Mouse (Mus musculus) activated CD4-positive, CD25-positive, alpha-beta regulatory T cell (primary cell): ENCODE data around the gene Gstp3. TPM values are rescaled to one million over a fixed set of nuclear protein-coding genes. Genes with fewer than 3 reads are reported as not detected.

ENCODE experiments used
- polyA plus RNA-seq, 2 experiments: library from polyadenylated mRNA; unstranded; fragments of 100-300 nt; shearing (Covaris generic); gene quantifications; one replicate each; pipeline ENCODE4 v1.2.1; 2017

Gene Gstp3
- polyA plus RNA-seq, result 100 to 1,000 TPM; 132 to 137 TPM

DNA sequence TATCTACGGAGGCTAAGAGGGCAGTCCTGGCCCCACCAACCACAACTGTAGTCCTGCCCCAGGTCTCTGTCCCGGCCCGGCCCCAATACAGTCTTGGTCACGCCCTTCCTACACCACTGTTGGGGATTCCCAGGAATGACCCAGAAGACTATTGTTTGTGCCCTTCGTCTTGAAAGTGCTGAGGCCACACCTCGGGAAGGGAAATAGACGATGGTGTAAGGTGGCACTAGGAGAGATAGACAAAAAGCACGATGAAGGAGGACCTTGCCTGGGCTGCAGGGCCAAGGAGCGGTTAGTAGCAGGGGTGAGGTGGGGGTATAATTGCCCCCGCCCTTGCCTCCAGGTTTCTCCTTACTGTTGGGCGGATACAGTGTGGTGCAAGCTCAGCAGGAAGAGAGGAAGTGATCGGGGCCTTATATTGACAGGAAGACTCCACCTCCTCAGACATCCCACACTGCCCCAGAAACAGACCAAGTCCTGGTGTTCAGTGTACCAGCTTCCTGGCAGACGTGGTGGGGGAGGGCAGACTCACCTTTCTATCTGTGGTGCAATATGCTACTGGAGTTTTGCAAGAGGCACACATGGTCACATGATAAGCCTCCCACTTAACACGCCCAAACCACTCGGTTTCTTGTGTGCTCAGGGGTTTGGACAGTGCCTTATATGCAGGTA is at the start of gene Gstp3:
Gene Gstp3, minus strand, starts transcription at position 501 of the 672 bp plus-strand sequence.

GRCm38 (mm10) chr19:4099837-4100717 is 40.7 kb upstream of the Gstp3 start, which contains the start of gene Pitpnm1:
Gene Pitpnm1, plus strand, starts transcription at chr19:4099998.

GRCm38 (mm10) chr19:4096642-4097440 is 37.5 kb upstream of the Gstp3 start, which contains the start of gene Cdk2ap2:
Gene Cdk2ap2, plus strand, starts transcription at chr19:4097182.

DNA sequence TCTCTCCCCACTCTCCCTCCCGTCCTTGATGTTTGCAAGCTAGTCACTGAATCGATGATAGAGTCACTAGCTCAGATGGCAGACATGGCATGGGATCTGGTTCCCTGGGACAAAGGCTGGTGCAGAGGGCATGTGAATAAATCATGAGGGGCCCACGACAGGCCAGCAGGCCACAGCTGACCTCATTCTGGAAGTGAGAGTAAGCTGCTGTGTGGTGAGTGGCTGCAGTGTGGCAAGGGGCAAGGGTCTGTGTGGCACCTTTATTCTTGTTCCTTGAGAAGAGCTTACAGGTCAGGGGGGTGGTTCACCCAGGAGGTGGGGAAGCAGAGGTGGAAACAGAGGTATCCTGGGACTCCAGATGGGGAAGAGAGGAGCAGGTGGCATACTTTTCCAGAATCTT is 22.0 kb upstream of the Gstp3 start, which contains the start of gene Cabp2:
Gene Cabp2, plus strand, starts transcription at position 185 of the 400 bp plus-strand sequence.

GRCm38 (mm10) chr19:4045966-4046865 is 13.2 kb downstream of the Gstp3 start, which contains the start of gene Gstp2:
Gene Gstp2, minus strand, starts transcription at chr19:4046023.

DNA sequence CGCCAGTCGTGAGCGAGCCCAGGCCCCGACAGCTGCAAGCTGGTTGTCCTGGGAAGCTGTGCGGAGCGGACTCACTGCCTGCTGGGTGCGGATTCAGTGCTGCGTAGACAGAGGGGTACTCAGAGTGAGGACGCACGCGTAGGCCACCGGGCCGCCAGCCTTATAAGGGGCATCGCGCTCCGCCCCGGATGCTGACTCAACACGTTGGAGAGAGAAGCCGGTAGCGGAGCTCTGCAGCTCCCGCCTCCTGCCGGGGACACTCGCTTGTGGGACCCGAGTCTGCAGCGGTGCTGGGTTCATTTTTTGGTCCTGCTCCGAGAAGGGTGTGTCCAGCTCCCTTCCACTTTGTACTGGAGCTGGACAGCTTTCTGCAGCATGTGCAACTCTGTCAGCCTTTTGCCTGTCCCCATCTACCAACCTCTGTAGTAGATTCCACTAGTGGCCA is 21.6 kb downstream of the Gstp3 start, which contains the start of gene Gstp1:
Gene Gstp1, minus strand, starts transcription at position 198 of the 445 bp plus-strand sequence.

GRCm38 (mm10) chr19:4012432-4013022 is 46.8 kb downstream of the Gstp3 start, which contains the start of gene Ndufv1:
Gene Ndufv1, minus strand, starts transcription at chr19:4012806.

Other genes with a start within 250 kb of the Gstp3 start
- 10 to 100 TPM in 1 of 2 experiments, 1 to 10 TPM in 1; 7.6 to 13.0 TPM for gene Chka, start 207.8 kb downstream of the Gstp3 start, polyA plus RNA-seq
- 10 to 100 TPM; 58.6 to 70.8 TPM for gene Tcirg1, start 152.4 kb downstream of the Gstp3 start, polyA plus RNA-seq
- 100 to 1,000 TPM; 218 to 241 TPM for gene Ndufs8, start 146.8 kb downstream of the Gstp3 start, polyA plus RNA-seq
- 1 to 10 TPM in 1 of 2 experiments, under 1 TPM in 1; 0.63 to 1.3 TPM for gene Aldh3b1, start 129.8 kb downstream of the Gstp3 start, polyA plus RNA-seq
- 10 to 100 TPM; 24.4 to 40.8 TPM for gene Unc93b1, start 124.4 kb downstream of the Gstp3 start, polyA plus RNA-seq
- gene Aldh3b3, start 100.9 kb downstream of the Gstp3 start, polyA plus RNA-seq, result under 1 TPM in 1 of 2 experiments, not detected in 1; 0.20 TPM
- not detected for gene Aldh3b2, start 87.2 kb downstream of the Gstp3 start, polyA plus RNA-seq
- under 1 TPM in 1 of 2 experiments, not detected in 1; 0.66 TPM for gene Acy3, start 73.0 kb downstream of the Gstp3 start, polyA plus RNA-seq
- under 1 TPM in 1 of 2 experiments, not detected in 1; 0.12 TPM for gene Tbx10, start 66.8 kb downstream of the Gstp3 start, polyA plus RNA-seq
- gene Nudt8, start 59.0 kb downstream of the Gstp3 start, polyA plus RNA-seq, result 10 to 100 TPM; 11.5 to 24.3 TPM
- gene Gm49405, start 58.9 kb downstream of the Gstp3 start, polyA plus RNA-seq, result 1 to 10 TPM in 1 of 2 experiments, under 1 TPM in 1; 0.42 to 2.4 TPM
- gene Doc2g, start 56.3 kb downstream of the Gstp3 start, polyA plus RNA-seq, result 1 to 10 TPM in 1 of 2 experiments, under 1 TPM in 1; 0.52 to 4.1 TPM
- 100 to 1,000 TPM; 134 to 170 TPM for gene Ndufv1, start 46.8 kb downstream of the Gstp3 start, polyA plus RNA-seq
- 100 to 1,000 TPM; 602 to 648 TPM for gene Gstp1, start 21.6 kb downstream of the Gstp3 start, polyA plus RNA-seq
- gene Gstp2, start 13.5 kb downstream of the Gstp3 start, polyA plus RNA-seq, result 10 to 100 TPM in 1 of 2 experiments, 1 to 10 TPM in 1; 2.0 to 12.8 TPM
- gene Cabp2, start 22.0 kb upstream of the Gstp3 start, polyA plus RNA-seq, result not detected
- 100 to 1,000 TPM; 721 to 747 TPM for gene Cdk2ap2, start 37.6 kb upstream of the Gstp3 start, polyA plus RNA-seq
- 100 to 1,000 TPM; 256 to 279 TPM for gene Pitpnm1, start 40.4 kb upstream of the Gstp3 start, polyA plus RNA-seq
- 100 to 1,000 TPM; 195 to 206 TPM for gene Aip, start 66.3 kb upstream of the Gstp3 start, polyA plus RNA-seq
- gene Gpr152, start 80.2 kb upstream of the Gstp3 start, polyA plus RNA-seq, result not detected
- gene Cabp4, start 84.5 kb upstream of the Gstp3 start, polyA plus RNA-seq, result under 1 TPM; 0.16 to 0.52 TPM
- gene Coro1b, start 89.0 kb upstream of the Gstp3 start, polyA plus RNA-seq, result 100 to 1,000 TPM; 293 to 521 TPM
- 1,000 to 10,000 TPM; 1,707 to 1,870 TPM for gene Ptprcap, start 94.0 kb upstream of the Gstp3 start, polyA plus RNA-seq
- 10 to 100 TPM; 43.4 to 45.2 TPM for gene Rps6kb2, start 103.8 kb upstream of the Gstp3 start, polyA plus RNA-seq
- gene Carns1, start 115.9 kb upstream of the Gstp3 start, polyA plus RNA-seq, result 10 to 100 TPM; 11.8 to 20.0 TPM
- 100 to 1,000 TPM; 624 to 764 TPM for gene Tbc1d10c, start 131.7 kb upstream of the Gstp3 start, polyA plus RNA-seq
- 1,000 to 10,000 TPM; 1,254 to 1,335 TPM for gene Ppp1ca, start 132.5 kb upstream of the Gstp3 start, polyA plus RNA-seq
- gene Rad9a, start 142.1 kb upstream of the Gstp3 start, polyA plus RNA-seq, result 10 to 100 TPM; 43.8 to 69.5 TPM
- 10 to 100 TPM; 20.4 to 31.3 TPM for gene Clcf1, start 154.7 kb upstream of the Gstp3 start, polyA plus RNA-seq
- not detected for gene AC109138.7, start 154.8 kb upstream of the Gstp3 start, polyA plus RNA-seq
- 100 to 1,000 TPM; 124 to 142 TPM for gene Pold4, start 172.3 kb upstream of the Gstp3 start, polyA plus RNA-seq
- 1 to 10 TPM in 1 of 2 experiments, under 1 TPM in 1; 0.61 to 1.4 TPM for gene Ssh3, start 209.6 kb upstream of the Gstp3 start, polyA plus RNA-seq
- 1 to 10 TPM; 3.2 to 8.3 TPM for gene Ankrd13d, start 223.6 kb upstream of the Gstp3 start, polyA plus RNA-seq
- 100 to 1,000 TPM; 351 to 389 TPM for gene Grk2, start 246.7 kb upstream of the Gstp3 start, polyA plus RNA-seq